Mouse (Mus musculus): ENCODE measurements around the gene Ccdc59.

- TF ChIP-seq EP300 (IDR thresholded peaks at IDR 0.05; ENCODE audit: insufficient read depth, low read depth, low read length) (no peak), CTCF (IDR thresholded peaks at IDR 0.05; ENCODE audit: low read depth, low read length) (no peak), POLR2A (IDR thresholded peaks at IDR 0.05; ENCODE audit: insufficient read depth, low read length) (no peak)
Observed at GRCm38 (mm10) chr10:105801147-105801546, 39.7 kb upstream of the Ccdc59 start.

Measured in ES-Bruce4 (cell line).